Mouse (Mus musculus) ES-CJ7 (cell line): ENCODE results near the gene Dpagt1.
"Not testable (repeated sequence)": the region's sequence is repeated elsewhere in the genome, so short reads cannot be mapped to it uniquely, and the experiment has no call there.

ENCODE experiments used
- DNase-seq: peaks from one replicate; pipeline ENCODE4 v3.0.0; 2011; ENCODE audit warnings: low read depth, low spot score

Dpagt1 gene

GRCm38 (mm10) chr9:44325768-44326370, at the start of gene Dpagt1:
Gene Dpagt1 (plus strand): TSS chr9:44326019.
- DNase-seq = no peak

- no peak for DNase-seq
Observed at GRCm38 (mm10) chr9:44283183-44283582, 42.6 kb upstream of the Dpagt1 start.

- no peak for DNase-seq
Observed at GRCm38 (mm10) chr9:44286256-44286850, 39.5 kb upstream of the Dpagt1 start.

GRCm38 (mm10) chr9:44287003-44287400, 38.8 kb upstream of the Dpagt1 start:
- no peak for DNase-seq

GRCm38 (mm10) chr9:44287401-44288075, 38.3 kb upstream of the Dpagt1 start:
- no peak for DNase-seq

GRCm38 (mm10) chr9:44288076-44288958, 37.5 kb upstream of the Dpagt1 start, which contains the start of gene Abcg4:
Gene Abcg4 (minus strand): TSS chr9:44288615.
- DNase-seq = peak; percentile 56

- DNase-seq = no peak
Observed at GRCm38 (mm10) chr9:44288959-44289291, 36.9 kb upstream of the Dpagt1 start.

GRCm38 (mm10) chr9:44292490-44292889, 33.3 kb upstream of the Dpagt1 start:
- DNase-seq = peak; percentile 51

- not testable (repeated sequence) for DNase-seq
Observed at GRCm38 (mm10) chr9:44300001-44300400, 25.8 kb upstream of the Dpagt1 start.

GRCm38 (mm10) chr9:44305466-44306079, 20.2 kb upstream of the Dpagt1 start, which contains the start of gene Hinfp:
Gene Hinfp (minus strand): TSS chr9:44305671.
- DNase-seq = peak; percentile 99

GRCm38 (mm10) chr9:44306532-44306931, 19.3 kb upstream of the Dpagt1 start:
- DNase-seq = no peak

- DNase-seq = no peak
Observed at GRCm38 (mm10) chr9:44307248-44307647, 18.6 kb upstream of the Dpagt1 start.

GRCm38 (mm10) chr9:44309756-44310155, 16.1 kb upstream of the Dpagt1 start:
- DNase-seq = peak; percentile 59

GRCm38 (mm10) chr9:44310750-44311135, 15.1 kb upstream of the Dpagt1 start:
- no peak for DNase-seq

- peak; percentile 89 for DNase-seq
Observed at GRCm38 (mm10) chr9:44311136-44312134, 14.4 kb upstream of the Dpagt1 start.

- no peak for DNase-seq
Observed at GRCm38 (mm10) chr9:44313476-44314256, 12.2 kb upstream of the Dpagt1 start.

GRCm38 (mm10) chr9:44314257-44314547, 11.6 kb upstream of the Dpagt1 start:
- no peak for DNase-seq

GRCm38 (mm10) chr9:44314910-44315309, 10.9 kb upstream of the Dpagt1 start:
- no peak for DNase-seq

- no peak for DNase-seq
Observed at GRCm38 (mm10) chr9:44317452-44317851, 8.4 kb upstream of the Dpagt1 start.
